Mouse (Mus musculus) small intestine, adult 2 months (tissue): ENCODE results near the gene Me3.

Source experiments
- CTCF ChIP-seq: fragments of 200-500 bp; IDR thresholded peaks from 2 replicates; pipeline ENCODE4 v1.5.1; 2012; ENCODE audit warnings: low read depth, mild to moderate bottlenecking, control low read depth, inconsistent platforms, low read length, moderate library complexity, mixed read lengths; ENCODE audit not compliant: insufficient replicate concordance, insufficient read length; ENCODE audit errors: extremely low read depth
- POLR2A ChIP-seq: fragments of 200-500 bp; IDR thresholded peaks from 2 replicates; pipeline ENCODE4 v1.6.1; 2012; ENCODE audit warnings: low read depth, mild to moderate bottlenecking, control low read depth, inconsistent platforms, low read length, moderate library complexity

- no peak for TF ChIP-seq CTCF
- TF ChIP-seq POLR2A = no peak
Observed at GRCm38 (mm10) chr7:89796351-89796801, 164.2 kb downstream of the Me3 start.
